Comparison of ENCODE assay signal across 8 mouse cellular contexts in the genomic region with DNA sequence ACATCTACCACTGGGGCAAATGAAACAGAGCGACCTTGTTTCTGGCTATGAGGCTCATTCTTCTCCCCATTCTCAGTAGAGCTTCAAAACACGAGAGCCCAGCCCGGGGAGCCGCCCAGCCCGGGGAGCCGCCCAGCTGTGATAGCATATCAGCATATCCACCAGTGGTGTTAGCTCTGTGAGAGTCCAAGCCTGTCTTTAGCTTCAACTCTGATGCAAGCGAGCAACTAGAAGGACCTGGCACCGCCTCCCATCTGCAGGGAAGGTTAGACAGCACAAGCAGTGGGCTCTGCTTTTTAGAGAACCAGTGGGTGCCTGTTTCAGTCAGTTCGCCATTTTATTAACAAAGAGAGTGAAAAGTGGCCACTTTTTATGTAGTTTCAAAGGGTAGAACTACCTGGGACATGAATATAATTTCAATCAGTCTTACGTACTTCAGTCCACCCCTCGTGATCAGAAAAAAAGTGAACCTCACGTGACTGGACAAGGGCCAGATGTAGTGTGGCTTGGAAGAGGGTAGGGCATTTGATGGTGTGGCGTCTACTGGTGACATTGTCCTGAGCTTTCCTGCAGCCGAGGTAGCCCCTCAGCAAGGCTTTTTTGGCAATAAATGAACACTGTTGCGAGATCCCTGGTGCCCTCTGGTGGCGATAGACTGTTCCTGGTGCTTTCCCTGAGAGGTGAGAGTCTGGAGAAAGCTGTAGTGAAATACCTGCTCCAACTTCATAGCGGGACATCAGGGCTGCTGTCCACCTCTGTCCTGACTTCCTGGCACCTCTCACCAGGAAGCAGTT.
DNase-seq lines count a peak whose midpoint lies in the region; ATAC-seq and TF ChIP-seq lines count a peak whose summit lies in the region.

No protein-coding gene starts in this region.

- no peaks in the 10 kb centered on the region for H3K36me3 ChIP-seq in kidney, embryonic 14.5 days (ENCODE audit: control insufficient read depth, insufficient read depth, low read length)
- H3K36me3 ChIP-seq in limb, embryonic 14.5 days (ENCODE audit: control insufficient read depth, insufficient read depth, low read length): no peaks in the 10 kb centered on the region
- no peaks in the 10 kb centered on the region for H3K36me3 ChIP-seq in neural tube, embryonic 12.5 days

- no peaks in the 10 kb centered on the region for H3K4me1 ChIP-seq in kidney, embryonic 14.5 days (ENCODE audit: control insufficient read depth, insufficient read depth, low read length)
- H3K4me1 ChIP-seq in limb, embryonic 14.5 days (ENCODE audit: control insufficient read depth, insufficient read depth, low read length): no peaks in the 10 kb centered on the region
- no peaks in the 10 kb centered on the region; the same call in 1 of the 2 replicates for H3K4me1 ChIP-seq in neural tube, embryonic 12.5 days

- H3K9ac ChIP-seq in kidney, embryonic 14.5 days (ENCODE audit: low read depth, low read length): no peak overlapping the region
- no peak overlapping the region for H3K9ac ChIP-seq in limb, embryonic 14.5 days (ENCODE audit: low read depth, low read length, severe bottlenecking)
- no peak overlapping the region for H3K9ac ChIP-seq in neural tube, embryonic 12.5 days

- H3K27me3 ChIP-seq in kidney, embryonic 14.5 days (ENCODE audit: control insufficient read depth, insufficient read depth, low read length): no peaks in the 10 kb centered on the region
- no peaks in the 10 kb centered on the region for H3K27me3 ChIP-seq in limb, embryonic 14.5 days (ENCODE audit: control insufficient read depth, insufficient read depth, low read length)
- H3K27me3 ChIP-seq in neural tube, embryonic 12.5 days (replicated peaks): no peaks in the 10 kb centered on the region

- no peak overlapping the region for H3K27ac ChIP-seq in kidney, embryonic 14.5 days (ENCODE audit: low read depth, low read length)
- no peak overlapping the region for H3K27ac ChIP-seq in limb, embryonic 14.5 days (replicated peaks; ENCODE audit: low read depth, low read length)
- no peak overlapping the region for H3K27ac ChIP-seq in neural tube, embryonic 12.5 days

- no peak for ATAC-seq in kidney, embryonic 14.5 days (ENCODE audit: low FRiP score, low TSS enrichment)
- ATAC-seq in hematopoietic stem cell, adult 5-6 weeks (replicated peaks in 1 of 2; ENCODE audit: insufficient read depth in 1 of 2, low FRiP score in 2 of 2, low TSS enrichment in 1 of 2, low read depth in 1 of 2, poor library complexity in 2 of 2, severe bottlenecking in 2 of 2): peak; percentile 56 to 65; a peak in 3 of 4 replicates
- ATAC-seq in limb, embryonic 14.5 days (ENCODE audit: low FRiP score, low read depth): no peak
- peak; percentile 37; the same call in 1 of the 2 replicates for ATAC-seq in neural tube, embryonic 12.5 days (ENCODE audit: low FRiP score, low read depth)

- no peaks in the 10 kb centered on the region for H3K9me3 ChIP-seq in kidney, embryonic 14.5 days (ENCODE audit: control insufficient read depth, low read length)
- no peaks in the 10 kb centered on the region for H3K9me3 ChIP-seq in limb, embryonic 14.5 days (ENCODE audit: control insufficient read depth, low read length)
- H3K9me3 ChIP-seq in neural tube, embryonic 12.5 days: no peaks in the 10 kb centered on the region

- DNase-seq in kidney, adult 9 months: peak; percentile 29
- peak; percentile 80 for DNase-seq in ZHBTc4 (ENCODE audit: low read depth, low spot score)
- DNase-seq in embryo, embryonic 11 days: peak; percentile 73
- peak; percentile 53 for DNase-seq in limb, embryonic 14.5 days (ENCODE audit: low spot score)
- no peak for DNase-seq in gastrocnemius, postnatal 36 days

- 46% methylated on average over 17 of the region's 17 CpGs for WGBS in kidney, embryonic 14.5 days
- WGBS in limb, embryonic 14.5 days: 52% methylated on average over 17 of the region's 17 CpGs
- WGBS in neural tube, embryonic 12.5 days: 52% methylated on average over 17 of the region's 17 CpGs

- no peak overlapping the region for H3K4me2 ChIP-seq in kidney, embryonic 14.5 days (replicated peaks; ENCODE audit: low read depth, low read length)
- H3K4me2 ChIP-seq in limb, embryonic 14.5 days (replicated peaks; ENCODE audit: low read depth, low read length, severe bottlenecking): 0 out of 2 replicates have a peak overlapping the region, but pooled peaks have one; percentile 5
- H3K4me2 ChIP-seq in neural tube, embryonic 12.5 days (replicated peaks): no peak overlapping the region

- H3K4me3 ChIP-seq in kidney, embryonic 14.5 days (ENCODE audit: low read length): no peak overlapping the region
- H3K4me3 ChIP-seq in limb, embryonic 14.5 days (replicated peaks; ENCODE audit: low read length): no peak overlapping the region
- H3K4me3 ChIP-seq in neural tube, embryonic 12.5 days: no peak overlapping the region

- TF ChIP-seq POLR2A in limb, embryonic 14.5 days (IDR thresholded peaks at IDR 0.05; ENCODE audit: borderline replicate concordance, extremely low read depth, insufficient read depth, insufficient read length): no peak

- intact Hi-C loops in gastrocnemius, postnatal 36 days (cut with DNase I): no loop called here

Comparison
In these comparisons a context has a peak if more than half of its experiments do, and no peak if none do; other contexts are left out.
1. DNase-seq: peak in kidney, adult 9 months (single experiment), ZHBTc4 (single experiment), embryo, embryonic 11 days (single experiment) and limb, embryonic 14.5 days (single experiment); none in gastrocnemius, postnatal 36 days (0 of 2).
2. ATAC-seq: peak in hematopoietic stem cell, adult 5-6 weeks (2 of 2) and neural tube, embryonic 12.5 days (single experiment); none in kidney, embryonic 14.5 days (single experiment) and limb, embryonic 14.5 days (single experiment).